Mouse (Mus musculus): ENCODE measurements around the gene Mpc1. TPM values are rescaled to one million over a fixed set of nuclear protein-coding genes. Genes with fewer than 3 reads are reported as not detected.

The Mpc1 gene
- polyA plus RNA-seq, 1 experiment from 2014 or later: 228 TPM

DNA sequence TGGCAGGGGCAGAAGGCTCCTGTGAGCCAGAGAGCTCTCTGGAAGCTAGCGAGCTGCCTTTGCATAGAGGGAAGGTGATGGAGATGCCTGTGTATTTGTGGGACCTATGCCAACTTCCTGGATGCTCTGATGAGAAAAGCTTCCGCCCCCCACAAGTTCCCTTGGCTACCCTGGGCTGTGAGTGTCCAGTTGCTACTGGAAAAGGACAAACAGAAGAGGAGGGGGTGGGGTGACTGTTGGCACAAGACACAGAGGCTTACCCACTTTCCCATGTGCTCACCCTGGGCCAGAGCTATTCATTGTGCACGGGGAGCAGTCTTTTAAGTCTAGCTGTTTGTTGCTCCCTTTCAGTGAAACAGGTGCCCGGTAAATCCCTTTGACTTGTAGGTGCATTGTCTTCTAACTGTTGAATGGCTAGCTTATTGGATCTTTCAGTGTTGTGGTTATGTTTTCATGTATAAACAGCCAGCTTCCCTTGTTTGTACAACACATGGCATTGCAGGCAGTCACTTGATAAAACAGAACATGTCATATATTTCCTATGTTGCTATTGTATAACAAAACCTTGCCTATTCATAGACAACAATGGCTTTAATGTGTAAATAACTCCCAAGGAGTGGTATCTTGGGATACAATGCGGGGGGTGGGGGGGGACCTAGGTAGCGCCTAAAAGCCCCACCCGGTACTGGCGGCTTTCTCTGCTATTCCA is 57.1 kb downstream of the Mpc1 start:
- ATAC-seq: no peak; the same call in 1 of the 2 replicates
- 8% methylated on average over 8 of the region's 8 CpGs for WGBS
- Histone ChIP-seq H3K4me2 (peak overlapping the region; percentile 97), H3K9ac (peak overlapping the region; percentile 87), H3K27ac (peak overlapping the region; percentile 77), H3K4me1 (peaks cover 34% of the 10 kb centered on the region), H3K9me3 (replicated peaks) (no peaks in the 10 kb centered on the region), H3K36me3 (ENCODE audit: poor library complexity, severe bottlenecking) (no peaks in the 10 kb centered on the region), H3K27me3 (peaks cover 30% of the 10 kb centered on the region), H3K4me3 (peak overlapping the region; percentile 63)

GRCm38 (mm10) chr17:8340407-8341359 is 58.0 kb downstream of the Mpc1 start:
- peak; percentile 80 for ATAC-seq
- Histone ChIP-seq H3K27me3 (peaks cover 30% of the 10 kb centered on the region), H3K27ac (peak overlapping the region; percentile 77), H3K9me3 (replicated peaks) (no peaks in the 10 kb centered on the region), H3K4me3 (peak overlapping the region; percentile 63), H3K36me3 (ENCODE audit: poor library complexity, severe bottlenecking) (no peaks in the 10 kb centered on the region), H3K4me1 (peaks cover 34% of the 10 kb centered on the region), H3K4me2 (peak overlapping the region; percentile 97), H3K9ac (peak overlapping the region; percentile 87)
- WGBS: under 1% methylated on average over 45 of the region's 92 CpGs

DNA sequence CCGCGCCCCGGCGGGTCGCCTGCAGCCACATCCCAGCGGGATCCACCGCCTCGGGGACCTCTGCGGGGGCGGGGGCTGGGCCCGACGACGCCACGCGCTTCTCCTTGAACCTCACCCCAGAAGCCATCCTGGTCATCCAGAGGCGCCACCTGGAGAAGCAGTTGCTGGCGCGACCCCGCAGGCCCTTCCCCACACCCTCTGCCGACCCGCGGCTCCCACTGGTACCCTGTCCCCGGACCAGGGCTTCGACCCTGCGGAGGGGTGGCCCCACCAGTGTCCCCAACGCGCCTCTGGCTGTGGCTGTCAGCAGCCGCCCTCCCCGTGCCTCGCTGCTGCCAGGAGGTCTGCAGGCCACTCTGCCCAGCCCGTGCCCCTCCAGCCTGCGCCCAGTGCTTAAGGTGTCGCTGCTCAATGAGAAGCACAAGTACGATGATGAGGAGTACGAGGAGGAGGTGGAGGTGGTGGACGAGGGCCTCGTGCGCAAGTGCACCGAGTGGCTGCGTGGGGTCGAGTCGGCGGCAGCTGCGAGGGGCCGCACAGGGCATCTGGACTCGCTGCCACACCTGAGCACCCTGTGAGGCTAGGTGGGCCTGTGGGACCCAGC is 58.8 kb downstream of the Mpc1 start:
- Histone ChIP-seq H3K4me3 (peak overlapping the region; percentile 63), H3K9ac (peak overlapping the region; percentile 87), H3K27ac (no peak overlapping the region), H3K4me1 (peaks cover 34% of the 10 kb centered on the region), H3K9me3 (replicated peaks) (no peaks in the 10 kb centered on the region), H3K27me3 (peaks cover 30% of the 10 kb centered on the region), H3K4me2 (peak overlapping the region; percentile 97), H3K36me3 (ENCODE audit: poor library complexity, severe bottlenecking) (no peaks in the 10 kb centered on the region)
- peak; percentile 34; the same call in 1 of the 2 replicates for ATAC-seq
- whole genome bisulfite sequencing: 9% methylated on average over 45 of the region's 46 CpGs

DNA sequence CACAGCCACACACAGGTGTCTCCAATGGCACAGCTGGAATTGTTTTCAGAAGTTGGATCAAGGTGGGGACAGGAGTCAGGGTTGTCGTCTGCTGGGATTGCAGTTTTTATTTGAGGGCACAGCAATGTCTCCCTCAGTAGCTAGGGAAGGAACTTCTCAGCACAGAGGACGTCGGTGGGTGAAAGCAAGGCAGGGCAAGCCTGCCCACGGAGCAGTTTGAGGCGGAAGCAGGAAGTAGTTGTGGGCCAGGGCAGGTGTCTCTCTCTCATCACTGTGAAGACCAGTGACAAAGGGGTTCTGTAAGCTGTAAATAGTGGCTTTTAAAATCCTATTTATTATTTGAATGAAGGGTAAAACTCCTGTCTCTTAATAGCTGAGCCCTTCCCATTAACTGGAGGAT is 60.0 kb downstream of the Mpc1 start:
- Histone ChIP-seq H3K27me3 (peaks cover 30% of the 10 kb centered on the region), H3K27ac (no peak overlapping the region), H3K9ac (peak overlapping the region; percentile 1; the same call in 1 of the 2 replicates), H3K4me1 (peaks cover 34% of the 10 kb centered on the region), H3K36me3 (ENCODE audit: poor library complexity, severe bottlenecking) (no peaks in the 10 kb centered on the region), H3K4me2 (peak overlapping the region; percentile 97), H3K9me3 (replicated peaks) (no peaks in the 10 kb centered on the region), H3K4me3 (no peak overlapping the region)
- WGBS: 38% methylated on average over 5 of the region's 5 CpGs
- ATAC-seq: no peak

DNA sequence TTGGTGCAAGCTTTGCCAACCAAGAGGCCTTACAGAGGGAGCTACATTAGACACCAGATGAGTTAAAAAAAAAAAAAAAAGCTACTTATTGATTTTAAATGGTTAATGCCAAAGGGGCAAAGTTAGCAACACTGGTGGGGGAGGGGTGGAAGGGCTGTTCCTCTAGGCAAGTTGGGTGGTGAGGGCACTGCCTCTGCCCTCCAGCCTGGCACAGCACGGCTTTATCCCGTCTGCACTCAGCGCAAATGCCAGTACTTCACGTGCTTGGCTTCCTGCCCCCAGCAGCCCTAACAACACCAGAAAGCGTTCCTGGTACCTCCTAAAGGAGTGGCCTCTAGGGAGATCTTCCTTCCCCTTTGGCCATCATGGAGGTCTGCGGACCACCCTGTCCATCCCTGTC is 60.7 kb downstream of the Mpc1 start:
- ATAC-seq: no peak
- H3K4me3 ChIP-seq: no peak overlapping the region
- peaks cover 34% of the 10 kb centered on the region for H3K4me1 ChIP-seq
- H3K4me2 ChIP-seq: peak overlapping the region; percentile 6; the same call in 1 of the 2 replicates
- 82% methylated on average over 6 of the region's 6 CpGs for whole genome bisulfite sequencing
- H3K9me3 ChIP-seq (replicated peaks): no peaks in the 10 kb centered on the region
- H3K27ac ChIP-seq: no peak overlapping the region
- H3K9ac ChIP-seq: no peak overlapping the region
- no peaks in the 10 kb centered on the region for H3K36me3 ChIP-seq (ENCODE audit: poor library complexity, severe bottlenecking)
- peaks cover 30% of the 10 kb centered on the region for H3K27me3 ChIP-seq

Other genes with a start within 250 kb of the Mpc1 start
- gene Gm49673, start 135.1 kb upstream of the Mpc1 start, polyA plus RNA-seq (2015; fragmentation: Nextera tagmentation; extraction: Ambion mirVana): 0.21 TPM in 1 of 2 replicates, not detected in the other
- gene Rnaset2a, start 134.8 kb upstream of the Mpc1 start, polyA plus RNA-seq (2015; fragmentation: Nextera tagmentation; extraction: Ambion mirVana): 10.3 and 10.9 TPM in 2 replicates
- gene Fgfr1op, start 117.4 kb upstream of the Mpc1 start, polyA plus RNA-seq (2015; fragmentation: Nextera tagmentation; extraction: Ambion mirVana): 28.8 and 31.6 TPM in 2 replicates
- gene Ccr6, start 46.9 kb upstream of the Mpc1 start, polyA plus RNA-seq (2015; fragmentation: Nextera tagmentation; extraction: Ambion mirVana): not detected in 2 replicates
- 113 and 114 TPM in 2 replicates for gene Sft2d1, start 28.2 kb downstream of the Mpc1 start, polyA plus RNA-seq (2015; fragmentation: Nextera tagmentation; extraction: Ambion mirVana)
- 5.1 TPM in 2 replicates for gene Prr18, start 54.6 kb downstream of the Mpc1 start, polyA plus RNA-seq (2015; fragmentation: Nextera tagmentation; extraction: Ambion mirVana)
- gene T2, start 73.1 kb downstream of the Mpc1 start, polyA plus RNA-seq (2015; fragmentation: Nextera tagmentation; extraction: Ambion mirVana): 0.41 and 0.53 TPM in 2 replicates
- gene T, start 151.5 kb downstream of the Mpc1 start, polyA plus RNA-seq (2015; fragmentation: Nextera tagmentation; extraction: Ambion mirVana): 0.28 and 0.70 TPM in 2 replicates
- 13.1 and 13.4 TPM in 2 replicates for gene Pde10a, start 242.5 kb downstream of the Mpc1 start, polyA plus RNA-seq (2015; fragmentation: Nextera tagmentation; extraction: Ambion mirVana)

All from forebrain, embryonic 13.5 days (tissue).